In the genomic region with DNA sequence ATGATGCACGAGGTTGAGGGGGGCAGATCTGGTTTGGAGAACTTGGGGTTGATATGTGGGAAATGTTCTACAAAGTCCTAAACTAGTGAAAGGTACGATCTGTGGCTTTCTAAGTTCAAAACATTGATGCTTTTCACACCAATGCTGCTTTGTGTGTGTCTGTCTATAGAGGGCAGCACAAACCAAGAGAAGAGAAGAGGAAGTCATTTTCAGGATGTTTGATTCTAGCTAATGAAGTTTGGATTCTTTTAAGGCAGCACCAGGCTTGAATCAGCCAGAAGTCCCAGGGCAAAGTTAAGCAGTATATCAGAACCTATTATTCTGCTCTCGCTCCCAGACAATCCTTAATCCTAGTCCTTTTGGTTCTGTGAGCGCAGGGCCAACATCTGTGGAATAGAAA, we compare ENCODE assay signal across 9 mouse cellular contexts. TPM values are rescaled to one million over a fixed set of nuclear protein-coding genes. Genes with fewer than 3 reads are reported as not detected.
DNase-seq lines count a peak whose midpoint lies in the region; ATAC-seq lines count a peak whose summit lies in the region.
"Had no signal": no experiment of that assay in that cellular context is flagged by ENCODE, and none has a peak within 500 bp of the region (broad histone marks: within the 10 kb centered on the region; RNA-seq: fewer than 3 reads in every experiment).

No protein-coding gene starts in this region.

- no peaks in the 10 kb centered on the region for H3K36me3 ChIP-seq in intestine, embryonic 15.5 days
- no peaks in the 10 kb centered on the region for H3K36me3 ChIP-seq in forebrain, embryonic 11.5 days (ENCODE audit: control insufficient read depth, insufficient read depth, low read length)

- 41% methylated on average over 4 of the region's 4 CpGs for WGBS in intestine, embryonic 15.5 days
- 48% methylated on average over 4 of the region's 4 CpGs for WGBS in forebrain, embryonic 11.5 days

- H3K9me3 ChIP-seq in intestine, embryonic 15.5 days: no peaks in the 10 kb centered on the region
- no peaks in the 10 kb centered on the region for H3K9me3 ChIP-seq in forebrain, embryonic 11.5 days (ENCODE audit: control insufficient read depth, low read length)

- peak; percentile 85 for ATAC-seq in CD4-positive, CD25-positive, alpha-beta regulatory T cell, adult 4 months
- no peak for ATAC-seq in intestine, embryonic 15.5 days
- no peak for ATAC-seq in forebrain, embryonic 11.5 days (replicated peaks; ENCODE audit: low FRiP score)
- no peak for ATAC-seq in erythroid progenitor cell, adult 5-6 weeks (replicated peaks; ENCODE audit: low FRiP score, poor library complexity, severe bottlenecking)

- no peaks in the 10 kb centered on the region for H3K4me1 ChIP-seq in intestine, embryonic 15.5 days (replicated peaks)
- H3K4me1 ChIP-seq in forebrain, embryonic 11.5 days (replicated peaks; ENCODE audit: control insufficient read depth, insufficient read depth, low read length): no peaks in the 10 kb centered on the region

- H3K27me3 ChIP-seq in intestine, embryonic 15.5 days (replicated peaks): no peaks in the 10 kb centered on the region; the same call in 1 of the 2 replicates
- H3K27me3 ChIP-seq in forebrain, embryonic 11.5 days (ENCODE audit: control insufficient read depth, insufficient read depth, low read length): no peaks in the 10 kb centered on the region; the same call in 1 of the 2 replicates

- peak; percentile 19 for DNase-seq in kidney, postnatal 10 days
- no peak for DNase-seq in kidney, adult 11 months
- DNase-seq in B cell, adult 2 months: peak; percentile 28 to 31
- DNase-seq in heart, postnatal 36 days: peak; percentile 6 to 12
- no peak for DNase-seq in forebrain, embryonic 11.5 days (ENCODE audit: low spot score)
- DNase-seq: cerebellum, adult 9-10 months had no signal

- intact Hi-C loops in heart, postnatal 36 days (cut with DNase I): loop anchor here (1.0 to 2.0 kb wide), 2 partner anchors 183 to 196 kb away; no protein-coding TSS in a partner anchor

- no peak overlapping the region for H3K4me3 ChIP-seq in intestine, embryonic 15.5 days (replicated peaks)
- H3K4me3 ChIP-seq in forebrain, embryonic 11.5 days (ENCODE audit: low read depth, low read length): no peak overlapping the region

- H3K9ac ChIP-seq in intestine, embryonic 15.5 days: no peak overlapping the region
- no peak overlapping the region for H3K9ac ChIP-seq in forebrain, embryonic 11.5 days (ENCODE audit: low read length)

- no peak overlapping the region for H3K27ac ChIP-seq in intestine, embryonic 15.5 days
- H3K27ac ChIP-seq in forebrain, embryonic 11.5 days (ENCODE audit: low read depth, low read length): no peak overlapping the region

- no peak overlapping the region for H3K4me2 ChIP-seq in intestine, embryonic 15.5 days (replicated peaks)
- no peak overlapping the region for H3K4me2 ChIP-seq in forebrain, embryonic 11.5 days (ENCODE audit: low read depth, low read length, severe bottlenecking)

RNA-seq across cellular contexts. Expression of gene Armcx1, which starts 12.0 kb away (rescaled TPM):
- 1 to 10 TPM; 2.7 to 3.7 TPM for polyA plus RNA-seq in CD4-positive, CD25-positive, alpha-beta regulatory T cell, adult 4 months (2017; shearing (Covaris generic))
- total RNA-seq in heart, postnatal 36 days (2021): 1 to 10 TPM; 4.9 to 6.4 TPM
- 40.9 and 46.1 TPM in 2 replicates for polyA plus RNA-seq in intestine, embryonic 15.5 days (2015; fragmentation: Nextera tagmentation; extraction: Ambion mirVana)
- 40.5 and 42.8 TPM in 2 replicates for polyA plus RNA-seq in forebrain, embryonic 11.5 days (2014; fragmentation: Nextera tagmentation; extraction: Ambion mirVana)
- total RNA-seq in erythroid progenitor cell, adult 5-6 weeks (2015; ENCODE audit: low replicate concordance): not detected in 2 replicates
- 0.15 and 0.39 TPM in 2 replicates for total RNA-seq in erythroid progenitor cell, adult 5-6 weeks (2017; ENCODE audit: low replicate concordance)

RNA-seq across cellular contexts. Expression of gene Armcx6, which starts 21.4 kb away (rescaled TPM):
- polyA plus RNA-seq in CD4-positive, CD25-positive, alpha-beta regulatory T cell, adult 4 months (2017; shearing (Covaris generic)): 1 to 10 TPM; 1.3 to 1.9 TPM
- 1 to 10 TPM in 1 of 2 experiments, under 1 TPM in 1; 0.60 to 1.1 TPM for total RNA-seq in heart, postnatal 36 days (2021)
- 17.4 and 19.1 TPM in 2 replicates for polyA plus RNA-seq in intestine, embryonic 15.5 days (2015; fragmentation: Nextera tagmentation; extraction: Ambion mirVana)
- polyA plus RNA-seq in forebrain, embryonic 11.5 days (2014; fragmentation: Nextera tagmentation; extraction: Ambion mirVana): 16.8 and 17.1 TPM in 2 replicates
- total RNA-seq in erythroid progenitor cell, adult 5-6 weeks (2015; ENCODE audit: low replicate concordance): not detected in 2 replicates
- 0.13 TPM in 1 of 2 replicates, not detected in the other for total RNA-seq in erythroid progenitor cell, adult 5-6 weeks (2017; ENCODE audit: low replicate concordance)

RNA-seq across cellular contexts. Expression of gene Armcx3, which starts 26.6 kb away (rescaled TPM):
- 10 to 100 TPM; 12.5 to 18.9 TPM for polyA plus RNA-seq in CD4-positive, CD25-positive, alpha-beta regulatory T cell, adult 4 months (2017; shearing (Covaris generic))
- total RNA-seq in heart, postnatal 36 days (2021): 10 to 100 TPM; 18.6 to 19.3 TPM
- 65.0 and 68.6 TPM in 2 replicates for polyA plus RNA-seq in intestine, embryonic 15.5 days (2015; fragmentation: Nextera tagmentation; extraction: Ambion mirVana)
- polyA plus RNA-seq in forebrain, embryonic 11.5 days (2014; fragmentation: Nextera tagmentation; extraction: Ambion mirVana): 61.1 and 66.0 TPM in 2 replicates
- 3.6 and 4.6 TPM in 2 replicates for total RNA-seq in erythroid progenitor cell, adult 5-6 weeks (2015; ENCODE audit: low replicate concordance)
- 0.76 and 2.2 TPM in 2 replicates for total RNA-seq in erythroid progenitor cell, adult 5-6 weeks (2017; ENCODE audit: low replicate concordance)

RNA-seq across cellular contexts. Expression of gene Armcx4, which starts 43.5 kb away (rescaled TPM):
- polyA plus RNA-seq in CD4-positive, CD25-positive, alpha-beta regulatory T cell, adult 4 months (2017; shearing (Covaris generic)): under 1 TPM; 0.51 to 0.71 TPM
- total RNA-seq in heart, postnatal 36 days (2021): 1 to 10 TPM; 7.6 to 8.8 TPM
- 2.7 and 3.3 TPM in 2 replicates for polyA plus RNA-seq in intestine, embryonic 15.5 days (2015; fragmentation: Nextera tagmentation; extraction: Ambion mirVana)
- polyA plus RNA-seq in forebrain, embryonic 11.5 days (2014; fragmentation: Nextera tagmentation; extraction: Ambion mirVana): 6.3 and 6.6 TPM in 2 replicates
- 1.1 TPM in 1 of 2 replicates, not detected in the other for total RNA-seq in erythroid progenitor cell, adult 5-6 weeks (2015; ENCODE audit: low replicate concordance)
- total RNA-seq in erythroid progenitor cell, adult 5-6 weeks (2017; ENCODE audit: low replicate concordance): 0.15 TPM in 1 of 2 replicates, not detected in the other

Comparison
In these comparisons a context has a peak if more than half of its experiments do, and no peak if none do; other contexts are left out.
1. DNase-seq: peak in kidney, postnatal 10 days (single experiment), B cell, adult 2 months (2 of 2) and heart, postnatal 36 days (2 of 2); none in kidney, adult 11 months (single experiment) and forebrain, embryonic 11.5 days (single experiment).